Mouse (Mus musculus) liver, embryonic 12.5 days (tissue): ENCODE results near the gene Mrgpre. TPM values are rescaled to one million over a fixed set of nuclear protein-coding genes. Genes with fewer than 3 reads are reported as not detected.

Experiments used
- microRNA-seq: library from miRNA; unstranded; fragments of <30 nt; microRNA quantifications from one replicate; pipeline ENCODE4, GENCODE M21; 2017
- polyA plus RNA-seq: library from polyadenylated mRNA; unstranded; fragments of >200 nt; fragmentation: Nextera tagmentation; extraction: Ambion mirVana; gene quantifications from 2 replicates; pipeline ENCODE4 v1.2.1, GENCODE M21; 2016

Mrgpre gene
- polyA plus RNA-seq, 1 experiment from 2014 or later = 0.20 TPM

Small RNA genes lying within 50 kb of the gene (microRNA-seq; reads per million reads assigned to microRNA genes)
- not detected for gene Gm22064

Other genes with a start within 250 kb of the Mrgpre start
- 129 and 131 TPM in 2 replicates for gene Nap1l4, start 235.4 kb downstream of the Mrgpre start, polyA plus RNA-seq
- 79.5 and 83.4 TPM in 2 replicates for gene Cars, start 184.4 kb downstream of the Mrgpre start, polyA plus RNA-seq
- gene Tnfrsf26, start 155.8 kb downstream of the Mrgpre start, polyA plus RNA-seq = 0.58 and 0.61 TPM in 2 replicates
- gene Tnfrsf22, start 134.8 kb downstream of the Mrgpre start, polyA plus RNA-seq = 1.3 and 1.5 TPM in 2 replicates
- gene Tnfrsf23, start 98.6 kb downstream of the Mrgpre start, polyA plus RNA-seq = 0.14 and 0.16 TPM in 2 replicates
- gene Osbpl5, start 27.5 kb downstream of the Mrgpre start, polyA plus RNA-seq = 4.7 and 4.8 TPM in 2 replicates
- not detected in 2 replicates for gene Mrgprg, start 17.5 kb downstream of the Mrgpre start, polyA plus RNA-seq
- gene Nadsyn1, start 38.3 kb upstream of the Mrgpre start, polyA plus RNA-seq = 8.3 and 8.6 TPM in 2 replicates
- 47.9 and 48.6 TPM in 2 replicates for gene Dhcr7, start 38.6 kb upstream of the Mrgpre start, polyA plus RNA-seq
- not detected in 2 replicates for gene Gm498, start 82.3 kb upstream of the Mrgpre start, polyA plus RNA-seq
- gene Shank2, start 217.4 kb upstream of the Mrgpre start, polyA plus RNA-seq = 0.31 and 0.48 TPM in 2 replicates